9 mouse cellular contexts compared by ENCODE assay signal in the genomic region with DNA sequence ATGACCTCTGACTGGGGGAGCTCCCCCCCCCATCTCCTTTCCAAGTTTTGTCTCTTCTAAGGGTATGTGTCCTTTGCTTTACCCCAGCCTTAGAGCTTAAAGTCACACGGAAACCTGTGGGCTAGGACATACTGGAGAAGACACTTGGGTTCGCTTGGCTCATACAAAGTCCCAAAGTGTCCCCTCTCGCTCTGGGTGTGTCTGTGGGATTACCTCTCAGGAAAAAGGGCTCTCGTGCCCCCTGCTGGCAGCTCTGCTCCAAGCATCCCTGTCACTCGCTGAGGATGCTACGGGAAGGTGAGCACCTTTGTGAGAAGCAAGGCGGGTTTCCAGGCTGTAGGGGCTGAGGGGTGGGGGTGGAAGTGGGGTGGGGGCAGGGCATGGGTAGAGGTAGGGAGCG. TPM values are rescaled to one million over a fixed set of nuclear protein-coding genes. Genes with fewer than 3 reads are reported as not detected.
DNase-seq lines count a peak whose midpoint lies in the region; ATAC-seq and TF ChIP-seq lines count a peak whose summit lies in the region.
"Had no signal": no experiment of that assay in that cellular context is flagged by ENCODE, and none has a peak within 500 bp of the region (broad histone marks: within the 10 kb centered on the region; RNA-seq: fewer than 3 reads in every experiment).

No protein-coding gene starts in this region.

- H3K9ac ChIP-seq in neural tube, embryonic 15.5 days (replicated peaks) = no peak overlapping the region
- H3K9ac ChIP-seq in forebrain, embryonic 13.5 days = no peak overlapping the region
- H3K9ac ChIP-seq in hindbrain, embryonic 13.5 days = no peak overlapping the region
- no peak overlapping the region for H3K9ac ChIP-seq in midbrain, embryonic 14.5 days (replicated peaks; ENCODE audit: low read length)
- H3K9ac ChIP-seq: embryonic facial prominence, embryonic 12.5 days had no signal

- H3K4me1 ChIP-seq in neural tube, embryonic 15.5 days = peaks cover 8% of the 10 kb centered on the region
- H3K4me1 ChIP-seq in forebrain, embryonic 13.5 days = peaks cover 14% of the 10 kb centered on the region
- H3K4me1 ChIP-seq in hindbrain, embryonic 13.5 days (replicated peaks) = 0 out of 2 replicates have a peak, but pooled peaks cover 2% of the 10 kb centered on the region
- H3K4me1 ChIP-seq in midbrain, embryonic 14.5 days (ENCODE audit: control insufficient read depth, insufficient read depth, low read length) = no peaks in the 10 kb centered on the region
- H3K4me1 ChIP-seq: embryonic facial prominence, embryonic 12.5 days had no signal

- H3K9me3 ChIP-seq in neural tube, embryonic 15.5 days (replicated peaks) = no peaks in the 10 kb centered on the region
- H3K9me3 ChIP-seq in forebrain, embryonic 13.5 days (replicated peaks) = no peaks in the 10 kb centered on the region
- no peaks in the 10 kb centered on the region for H3K9me3 ChIP-seq in hindbrain, embryonic 13.5 days
- no peaks in the 10 kb centered on the region for H3K9me3 ChIP-seq in midbrain, embryonic 14.5 days (ENCODE audit: control insufficient read depth, low read length)
- H3K9me3 ChIP-seq: embryonic facial prominence, embryonic 12.5 days had no signal

- no peaks in the 10 kb centered on the region for H3K36me3 ChIP-seq in neural tube, embryonic 15.5 days
- H3K36me3 ChIP-seq in forebrain, embryonic 13.5 days (ENCODE audit: poor library complexity, severe bottlenecking) = no peaks in the 10 kb centered on the region
- H3K36me3 ChIP-seq in hindbrain, embryonic 13.5 days = no peaks in the 10 kb centered on the region
- no peaks in the 10 kb centered on the region for H3K36me3 ChIP-seq in midbrain, embryonic 14.5 days (ENCODE audit: control insufficient read depth, insufficient read depth, low read length)
- H3K36me3 ChIP-seq: embryonic facial prominence, embryonic 12.5 days had no signal

- TF ChIP-seq CTCF in brain, embryonic 14.5 days (IDR thresholded peaks at IDR 0.05; ENCODE audit: borderline replicate concordance, extremely low read depth, insufficient read depth, insufficient read length) = peak; percentile 87
- TF ChIP-seq CTCF in left cerebral cortex, adult 2 months (IDR thresholded peaks at IDR 0.05) = peak; percentile 65

- intact Hi-C loops in left cerebral cortex, adult 2 months (cut with DNase I) = loop anchor here (1.0 to 5.0 kb wide), 5 partner anchors 58 to 222 kb away; partner anchors contain the start of genes Hexim1 and Map3k14

- H3K27ac ChIP-seq in neural tube, embryonic 15.5 days (replicated peaks) = no peak overlapping the region
- no peak overlapping the region for H3K27ac ChIP-seq in forebrain, embryonic 13.5 days
- H3K27ac ChIP-seq in hindbrain, embryonic 13.5 days = no peak overlapping the region
- no peak overlapping the region for H3K27ac ChIP-seq in left cerebral cortex, adult 2 months
- no peak overlapping the region for H3K27ac ChIP-seq in midbrain, embryonic 14.5 days (replicated peaks; ENCODE audit: low read depth, low read length)
- H3K27ac ChIP-seq: embryonic facial prominence, embryonic 12.5 days had no signal

- ATAC-seq in neural tube, embryonic 15.5 days (ENCODE audit: low FRiP score) = no peak
- peak; percentile 62 for ATAC-seq in forebrain, embryonic 13.5 days
- ATAC-seq in hindbrain, embryonic 13.5 days (ENCODE audit: low FRiP score) = peak; percentile 7; the same call in 1 of the 2 replicates
- no peak for ATAC-seq in midbrain, embryonic 14.5 days (ENCODE audit: low FRiP score, low TSS enrichment)

- H3K4me2 ChIP-seq in neural tube, embryonic 15.5 days = no peak overlapping the region
- H3K4me2 ChIP-seq in forebrain, embryonic 13.5 days = no peak overlapping the region; the same call in 1 of the 2 replicates
- H3K4me2 ChIP-seq in hindbrain, embryonic 13.5 days = no peak overlapping the region
- H3K4me2 ChIP-seq in midbrain, embryonic 14.5 days (ENCODE audit: low read length) = no peak overlapping the region
- H3K4me2 ChIP-seq: embryonic facial prominence, embryonic 12.5 days had no signal

- H3K27me3 ChIP-seq in neural tube, embryonic 15.5 days (replicated peaks) = no peaks in the 10 kb centered on the region
- no peaks in the 10 kb centered on the region for H3K27me3 ChIP-seq in forebrain, embryonic 13.5 days
- H3K27me3 ChIP-seq in hindbrain, embryonic 13.5 days = peaks cover 6% of the 10 kb centered on the region; the same call in 1 of the 2 replicates
- H3K27me3 ChIP-seq in midbrain, embryonic 14.5 days (ENCODE audit: control insufficient read depth, insufficient read depth, low read length) = no peaks in the 10 kb centered on the region
- H3K27me3 ChIP-seq: embryonic facial prominence, embryonic 12.5 days had no signal

- no peak overlapping the region for H3K4me3 ChIP-seq in neural tube, embryonic 15.5 days (replicated peaks)
- H3K4me3 ChIP-seq in forebrain, embryonic 13.5 days = no peak overlapping the region
- H3K4me3 ChIP-seq in hindbrain, embryonic 13.5 days = no peak overlapping the region
- H3K4me3 ChIP-seq in left cerebral cortex, adult 2 months = no peak overlapping the region
- no peak overlapping the region for H3K4me3 ChIP-seq in midbrain, embryonic 14.5 days (replicated peaks; ENCODE audit: low read depth, low read length)
- H3K4me3 ChIP-seq: embryonic facial prominence, embryonic 12.5 days had no signal

- WGBS in neural tube, embryonic 15.5 days = 16% methylated on average over 8 of the region's 8 CpGs
- 12% methylated on average over 8 of the region's 8 CpGs for WGBS in forebrain, embryonic 13.5 days
- 18% methylated on average over 8 of the region's 8 CpGs for WGBS in hindbrain, embryonic 13.5 days
- WGBS in midbrain, embryonic 14.5 days = 9% methylated on average over 8 of the region's 8 CpGs

- peak; percentile 83 for DNase-seq in neural tube, embryonic 10.5 days (ENCODE audit: extremely low spot score, low spot score)
- peak; percentile 79 for DNase-seq in brain, embryonic 14.5 days (ENCODE audit: low read depth)
- DNase-seq in left cerebral cortex, adult 2 months (ENCODE audit: extremely low spot score in 1 of 2, low spot score in 2 of 2) = peak; percentile 58 to 75
- peak; percentile 88 for DNase-seq in midbrain, embryonic 14.5 days
- DNase-seq in thymus, postnatal 0 days (ENCODE audit: low spot score) = peak; percentile 74

- no peak for TF ChIP-seq POLR2A in brain, embryonic 14.5 days (IDR thresholded peaks at IDR 0.05; ENCODE audit: borderline replicate concordance, extremely low read depth, insufficient read depth, insufficient read length, poor library complexity, severe bottlenecking)

RNA-seq across cellular contexts. Expression of gene Arhgap27, which starts 38.3 kb away (rescaled TPM):
- 6.3 and 8.3 TPM in 2 replicates for polyA plus RNA-seq in neural tube, embryonic 15.5 days (2015; fragmentation: Nextera tagmentation; extraction: Ambion mirVana)
- polyA plus RNA-seq in brain, embryonic 14.5 days (2012; rRNA removed) = 6.7 and 7.0 TPM in 2 replicates
- 2.2 and 2.3 TPM in 2 replicates for polyA plus RNA-seq in forebrain, embryonic 13.5 days (2015; fragmentation: Nextera tagmentation; extraction: Ambion mirVana)
- polyA plus RNA-seq in hindbrain, embryonic 13.5 days (2015; fragmentation: Nextera tagmentation; extraction: Ambion mirVana) = 3.2 and 3.4 TPM in 2 replicates
- 10 to 100 TPM; 10.8 to 14.0 TPM for total RNA-seq in left cerebral cortex, adult 2 months (2021)
- 2.1 and 4.0 TPM in 2 replicates for polyA plus RNA-seq in midbrain, embryonic 14.5 days (2014; fragmentation: Nextera tagmentation; extraction: Ambion mirVana)
- polyA plus RNA-seq in thymus, postnatal 0 days (2015; fragmentation: Nextera tagmentation; extraction: Ambion mirVana) = 20.0 and 20.4 TPM in 2 replicates

RNA-seq across cellular contexts. Expression of gene Map3k14, which starts 57.9 kb away (rescaled TPM):
- 3.8 and 5.7 TPM in 2 replicates for polyA plus RNA-seq in neural tube, embryonic 15.5 days (2015; fragmentation: Nextera tagmentation; extraction: Ambion mirVana)
- polyA plus RNA-seq in brain, embryonic 14.5 days (2012; rRNA removed) = 4.6 and 6.3 TPM in 2 replicates
- polyA plus RNA-seq in forebrain, embryonic 13.5 days (2015; fragmentation: Nextera tagmentation; extraction: Ambion mirVana) = 2.8 and 4.5 TPM in 2 replicates
- 3.2 and 3.4 TPM in 2 replicates for polyA plus RNA-seq in hindbrain, embryonic 13.5 days (2015; fragmentation: Nextera tagmentation; extraction: Ambion mirVana)
- 1 to 10 TPM; 4.4 to 4.9 TPM for total RNA-seq in left cerebral cortex, adult 2 months (2021)
- polyA plus RNA-seq in midbrain, embryonic 14.5 days (2014; fragmentation: Nextera tagmentation; extraction: Ambion mirVana) = 3.0 and 3.4 TPM in 2 replicates
- 7.1 and 7.6 TPM in 2 replicates for polyA plus RNA-seq in thymus, postnatal 0 days (2015; fragmentation: Nextera tagmentation; extraction: Ambion mirVana)

Comparison
In these comparisons a context has a peak if more than half of its experiments do, and no peak if none do; other contexts are left out.
1. ATAC-seq: peak in forebrain, embryonic 13.5 days (single experiment) and hindbrain, embryonic 13.5 days (single experiment); none in neural tube, embryonic 15.5 days (single experiment) and midbrain, embryonic 14.5 days (single experiment).
2. Peak in every context shown above with its lines, with median percentiles within 50 percentile points of each other: DNase-seq.